Mouse (Mus musculus) midbrain, embryonic 15.5 days (tissue): ENCODE results near the gene Gm12216. TPM values are rescaled to one million over a fixed set of nuclear protein-coding genes. Genes with fewer than 3 reads are reported as not detected.

Experiments used
- ATAC-seq: fragments of 200-750 bp; cut with Nextera tagmentation; replicated peaks from 2 replicates; pipeline ENCODE4 v1.8.0; 2017; ENCODE audit warnings: moderate TSS enrichment
- H3K27ac ChIP-seq: fragments of 300-500 bp; sonication (generic); 2 replicates; pipeline ENCODE4 v1.5.1; 2015; ENCODE audit warnings: mild to moderate bottlenecking, inconsistent platforms
- H3K27me3 ChIP-seq: fragments of 300-500 bp; sonication (generic); replicated peaks from 2 replicates; pipeline ENCODE4 v1.6.1; 2015; ENCODE audit warnings: inconsistent platforms
- H3K36me3 ChIP-seq: fragments of 300-500 bp; sonication (generic); replicated peaks from 2 replicates; pipeline ENCODE4 v1.6.1; 2015; ENCODE audit warnings: inconsistent platforms
- H3K4me1 ChIP-seq: fragments of 300-500 bp; sonication (generic); 2 replicates; pipeline ENCODE4 v1.6.1; 2015; ENCODE audit warnings: inconsistent platforms
- H3K4me2 ChIP-seq: fragments of 300-500 bp; sonication (generic); 2 replicates; pipeline ENCODE4 v1.6.1; 2015; ENCODE audit warnings: inconsistent platforms, mild to moderate bottlenecking, moderate library complexity
- H3K4me3 ChIP-seq: fragments of 300-500 bp; sonication (generic); 2 replicates; pipeline ENCODE4 v1.5.1; 2015; ENCODE audit warnings: mild to moderate bottlenecking, inconsistent platforms
- H3K9ac ChIP-seq: fragments of 300-500 bp; sonication (generic); 2 replicates; pipeline ENCODE4 v1.6.1; 2015; ENCODE audit warnings: mild to moderate bottlenecking, inconsistent platforms
- H3K9me3 ChIP-seq: fragments of 300-500 bp; sonication (generic); 2 replicates; pipeline ENCODE4 v1.6.1; 2016; ENCODE audit warnings: inconsistent platforms
- WGBS: fragments of 180-500 bp; shearing (Covaris S2); methylation state at CpG from one replicate; pipeline ENCODE4 v1.1.7; 2015; ENCODE audit warnings: mixed read lengths; 5-methylcytosine and 5-hydroxymethylcytosine counted together
- polyA plus RNA-seq: library from polyadenylated mRNA; unstranded; fragments of >200 nt; fragmentation: Nextera tagmentation; extraction: Ambion mirVana; gene quantifications from 2 replicates; pipeline ENCODE4 v1.2.1, GENCODE M21; 2015

Gm12216 gene
- polyA plus RNA-seq, 1 experiment from 2014 or later = 0.26 TPM

DNA sequence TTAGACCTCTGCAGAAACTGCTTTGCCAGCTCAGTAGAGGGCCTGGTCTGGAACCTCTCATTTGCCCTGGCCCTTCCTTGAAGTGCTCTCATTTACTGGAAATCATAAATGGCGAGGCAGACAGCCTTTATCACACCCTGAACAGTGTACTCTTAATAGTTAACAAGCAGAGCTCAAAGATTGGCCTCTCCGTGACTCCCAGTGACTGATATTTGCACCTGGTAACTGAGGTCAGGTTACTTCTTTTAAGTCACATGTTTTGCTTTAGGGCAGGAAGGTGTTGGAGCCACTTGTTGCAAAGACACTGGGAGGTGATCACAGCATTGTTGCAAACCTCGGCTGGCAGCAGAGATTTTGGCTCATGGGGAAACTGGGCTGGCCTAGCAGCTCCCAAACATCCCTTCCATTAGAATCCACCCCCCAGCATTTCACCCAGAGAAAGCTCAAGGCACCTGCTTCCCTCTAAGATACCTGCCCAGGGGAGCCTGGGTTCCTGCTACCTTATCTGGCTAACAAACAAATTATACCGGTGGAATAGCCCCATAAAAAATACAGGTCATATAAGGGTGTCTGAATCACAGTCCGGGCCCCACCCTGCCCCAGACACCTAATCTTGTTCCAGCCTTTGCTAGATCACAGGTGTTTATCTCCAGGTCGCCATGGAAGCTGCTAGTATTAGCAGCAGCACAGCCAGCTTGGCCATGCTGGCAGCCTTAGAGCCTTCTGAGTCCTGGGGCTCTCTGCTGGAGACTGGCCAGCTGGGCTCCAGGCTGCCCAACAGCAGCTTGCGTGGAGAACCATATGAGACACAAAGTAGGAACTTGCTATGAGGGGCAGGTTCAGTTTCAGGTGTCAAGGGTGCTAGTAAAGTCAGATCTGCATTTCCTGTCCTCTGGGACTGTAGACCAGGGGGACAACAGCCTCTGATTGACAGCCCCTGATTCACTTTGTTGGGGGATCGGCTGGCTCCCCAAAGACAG, 19.1 kb downstream of the Gm12216 start:
- WGBS = 69% methylated on average over 8 of the region's 8 CpGs
- no peak for ATAC-seq

DNA sequence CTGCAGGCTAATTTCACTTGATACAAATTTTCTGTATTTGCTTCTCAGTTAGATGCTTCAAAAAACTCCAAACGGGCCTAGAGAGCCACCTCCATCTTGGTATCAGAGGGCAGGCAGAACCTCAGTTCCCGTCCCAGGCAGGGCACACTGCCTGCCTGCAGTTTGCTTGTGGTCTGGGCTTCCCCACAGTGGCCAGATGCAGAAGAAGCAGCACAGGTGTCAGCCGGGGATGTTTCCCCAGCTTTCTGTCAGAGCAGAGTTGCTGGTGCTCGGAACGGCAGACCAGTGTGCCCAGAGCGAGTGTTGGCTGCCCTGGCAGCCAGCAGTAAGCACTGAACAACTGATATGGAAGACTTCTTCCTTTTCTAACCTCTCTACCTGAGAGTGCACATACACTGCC, 19.9 kb downstream of the Gm12216 start:
- Histone ChIP-seq H3K27ac (no peak overlapping the region), H3K9me3 (no peaks in the 10 kb centered on the region), H3K4me1 (no peaks in the 10 kb centered on the region), H3K27me3 (no peaks in the 10 kb centered on the region), H3K9ac (no peak overlapping the region), H3K36me3 (no peaks in the 10 kb centered on the region), H3K4me3 (no peak overlapping the region), H3K4me2 (no peak overlapping the region)
- ATAC-seq = no peak
- 86% methylated on average over 6 of the region's 6 CpGs for WGBS

More for the DNA sequence above, 19.1 kb downstream of the Gm12216 start:
- no peaks in the 10 kb centered on the region for H3K4me1 ChIP-seq
- no peaks in the 10 kb centered on the region for H3K9me3 ChIP-seq
- no peak overlapping the region for H3K27ac ChIP-seq
- no peak overlapping the region for H3K4me2 ChIP-seq
- H3K9ac ChIP-seq = no peak overlapping the region
- no peak overlapping the region for H3K4me3 ChIP-seq
- no peaks in the 10 kb centered on the region for H3K36me3 ChIP-seq
- no peaks in the 10 kb centered on the region for H3K27me3 ChIP-seq

DNA sequence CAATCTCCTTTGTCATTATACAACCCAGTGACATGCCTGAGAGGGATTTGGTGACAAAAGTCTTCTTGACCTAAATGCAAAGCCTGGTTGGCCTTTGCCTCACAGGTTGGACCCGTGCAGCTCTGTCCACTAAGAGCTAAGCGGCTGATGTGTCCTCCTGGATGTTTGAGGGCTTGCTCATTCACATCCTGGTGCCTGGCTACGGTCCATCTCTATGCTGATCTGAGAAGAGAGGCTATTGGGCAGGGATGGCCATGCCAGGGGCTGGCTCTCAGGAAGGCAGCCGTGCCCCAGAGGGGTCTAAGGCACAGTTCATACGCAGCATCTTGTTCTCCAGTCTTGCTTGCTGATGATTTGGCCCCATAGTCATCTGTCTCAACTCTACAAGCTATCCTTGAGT, 21.3 kb downstream of the Gm12216 start:
- H3K4me1 ChIP-seq = no peaks in the 10 kb centered on the region
- H3K27me3 ChIP-seq = no peaks in the 10 kb centered on the region
- ATAC-seq = no peak
- no peak overlapping the region for H3K4me2 ChIP-seq
- no peaks in the 10 kb centered on the region for H3K36me3 ChIP-seq
- no peak overlapping the region for H3K9ac ChIP-seq
- no peak overlapping the region for H3K27ac ChIP-seq
- H3K4me3 ChIP-seq = no peak overlapping the region
- WGBS = 94% methylated on average over 5 of the region's 5 CpGs
- H3K9me3 ChIP-seq = no peaks in the 10 kb centered on the region

DNA sequence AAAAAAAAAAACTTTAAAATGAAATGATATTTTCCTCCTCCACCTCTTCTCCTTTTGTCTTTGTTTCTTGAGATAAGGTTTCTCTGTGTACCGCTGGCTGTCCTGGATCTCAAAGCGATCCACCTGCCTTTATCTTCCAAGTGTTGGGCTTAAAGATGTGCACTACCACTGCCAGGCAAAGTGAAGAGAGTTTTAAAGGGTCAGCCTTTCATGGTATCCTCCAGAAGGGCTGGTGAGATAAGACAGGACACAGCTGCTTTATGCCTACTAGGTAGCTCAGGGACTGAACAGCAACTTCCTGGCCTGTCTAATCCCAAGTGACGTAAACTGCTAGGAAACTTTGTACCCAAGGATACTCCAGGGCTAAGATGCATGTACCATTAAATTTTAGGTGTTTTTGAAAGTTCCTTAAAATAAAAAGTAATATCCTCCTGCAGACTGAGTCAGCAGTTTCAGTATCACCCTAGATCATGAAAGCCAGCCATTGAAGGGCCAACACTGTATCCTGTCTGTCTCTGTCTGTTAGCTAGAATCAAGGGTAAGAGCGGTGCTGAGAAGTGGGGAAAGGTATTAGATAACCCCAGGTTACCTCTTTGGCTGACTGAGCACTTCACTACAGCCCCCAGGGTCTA, 23.6 kb downstream of the Gm12216 start:
- WGBS = 93% methylated on average over 4 of the region's 4 CpGs
- Histone ChIP-seq H3K9me3 (no peaks in the 10 kb centered on the region), H3K27me3 (no peaks in the 10 kb centered on the region), H3K9ac (no peak overlapping the region), H3K4me1 (no peaks in the 10 kb centered on the region), H3K4me2 (no peak overlapping the region), H3K27ac (no peak overlapping the region), H3K4me3 (no peak overlapping the region), H3K36me3 (no peaks in the 10 kb centered on the region)
- no peak for ATAC-seq

DNA sequence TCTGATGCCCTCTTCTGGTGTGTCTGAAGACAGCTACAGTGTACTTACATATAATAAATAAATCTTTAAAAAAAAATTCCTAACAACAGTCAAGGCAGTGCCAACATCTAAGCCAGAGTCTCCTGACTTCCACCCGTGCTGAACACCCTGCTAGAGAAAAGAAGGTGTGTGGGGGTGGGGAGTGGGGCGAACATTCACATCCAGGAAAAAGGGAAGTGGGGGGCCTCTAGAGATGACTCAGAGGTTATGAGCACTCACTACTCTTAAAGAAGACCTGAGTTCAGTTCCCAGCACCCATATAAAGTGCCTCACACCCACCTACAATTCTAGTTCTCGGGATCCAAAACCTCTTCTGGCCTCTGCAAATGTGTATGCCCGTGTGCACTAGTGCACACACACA, 33.6 kb downstream of the Gm12216 start:
- Histone ChIP-seq H3K27ac (no peak overlapping the region), H3K27me3 (no peaks in the 10 kb centered on the region), H3K36me3 (no peaks in the 10 kb centered on the region), H3K9ac (no peak overlapping the region), H3K4me3 (no peak overlapping the region), H3K4me2 (no peak overlapping the region), H3K4me1 (no peaks in the 10 kb centered on the region), H3K9me3 (no peaks in the 10 kb centered on the region)
- ATAC-seq = no peak
- 91% methylated on average over 4 of the region's 4 CpGs for WGBS

DNA sequence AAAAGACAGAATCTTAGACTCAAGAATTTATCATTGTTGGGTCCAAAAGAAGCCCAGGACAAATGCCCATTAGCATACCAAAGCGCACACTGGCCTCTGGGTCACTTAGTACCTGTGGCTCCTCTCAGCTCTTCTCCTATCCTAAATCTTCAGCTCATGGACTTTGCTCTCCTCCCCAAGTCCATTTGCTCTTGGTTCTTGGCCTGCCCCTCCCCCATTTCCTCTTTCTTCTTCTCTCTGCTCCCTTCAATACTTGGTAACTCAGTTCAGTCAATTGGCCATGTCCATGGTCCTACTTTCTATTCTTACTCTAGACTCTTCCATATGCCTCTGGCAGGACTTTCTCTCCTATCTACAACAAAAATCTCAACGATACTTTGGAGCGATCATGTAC, 37.1 kb downstream of the Gm12216 start:
- no peak for ATAC-seq
- Histone ChIP-seq H3K36me3 (no peaks in the 10 kb centered on the region), H3K4me1 (no peaks in the 10 kb centered on the region), H3K4me3 (no peak overlapping the region), H3K9me3 (no peaks in the 10 kb centered on the region), H3K4me2 (no peak overlapping the region), H3K27me3 (no peaks in the 10 kb centered on the region), H3K9ac (no peak overlapping the region), H3K27ac (no peak overlapping the region)
- 92% methylated on average over 3 of the region's 3 CpGs for WGBS

DNA sequence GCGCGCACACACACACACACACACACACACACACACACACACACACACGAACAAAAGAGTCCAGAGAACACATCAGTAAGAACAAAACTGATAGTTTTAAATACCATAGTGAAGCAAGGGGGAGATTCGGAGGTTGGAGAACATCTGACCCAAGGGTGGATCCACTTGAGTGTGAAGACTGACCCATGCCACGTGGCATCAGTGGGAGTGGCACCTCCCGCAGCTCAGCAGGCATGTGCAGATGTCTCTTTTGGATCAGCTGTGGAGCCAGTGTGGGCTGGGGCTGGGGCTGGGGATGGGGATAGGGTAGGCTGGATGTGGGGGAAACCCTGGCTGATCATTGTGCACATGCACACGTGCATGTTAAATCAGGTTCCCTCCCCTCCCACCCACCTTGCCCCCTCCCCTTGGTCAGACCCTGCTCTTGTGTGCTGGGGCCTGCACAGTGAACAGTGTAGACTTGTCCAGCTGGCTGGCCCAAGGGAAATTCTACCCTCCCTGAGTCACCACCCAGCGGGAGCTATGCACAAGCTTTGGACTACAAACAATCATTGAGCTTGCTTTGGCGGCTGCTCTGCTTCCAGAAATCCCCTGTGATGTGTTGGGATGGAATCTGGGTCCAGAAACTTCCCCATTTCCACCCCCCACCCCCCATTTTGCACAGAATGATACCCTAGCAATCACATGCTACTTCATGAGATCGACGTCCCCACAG, 37.7 kb downstream of the Gm12216 start:
- H3K4me2 ChIP-seq = no peak overlapping the region
- H3K36me3 ChIP-seq = no peaks in the 10 kb centered on the region
- no peak overlapping the region for H3K4me3 ChIP-seq
- no peak overlapping the region for H3K9ac ChIP-seq
- no peaks in the 10 kb centered on the region for H3K4me1 ChIP-seq
- H3K27ac ChIP-seq = no peak overlapping the region
- no peaks in the 10 kb centered on the region for H3K27me3 ChIP-seq
- 86% methylated on average over 11 of the region's 11 CpGs for WGBS
- no peak for ATAC-seq
- H3K9me3 ChIP-seq = no peaks in the 10 kb centered on the region

DNA sequence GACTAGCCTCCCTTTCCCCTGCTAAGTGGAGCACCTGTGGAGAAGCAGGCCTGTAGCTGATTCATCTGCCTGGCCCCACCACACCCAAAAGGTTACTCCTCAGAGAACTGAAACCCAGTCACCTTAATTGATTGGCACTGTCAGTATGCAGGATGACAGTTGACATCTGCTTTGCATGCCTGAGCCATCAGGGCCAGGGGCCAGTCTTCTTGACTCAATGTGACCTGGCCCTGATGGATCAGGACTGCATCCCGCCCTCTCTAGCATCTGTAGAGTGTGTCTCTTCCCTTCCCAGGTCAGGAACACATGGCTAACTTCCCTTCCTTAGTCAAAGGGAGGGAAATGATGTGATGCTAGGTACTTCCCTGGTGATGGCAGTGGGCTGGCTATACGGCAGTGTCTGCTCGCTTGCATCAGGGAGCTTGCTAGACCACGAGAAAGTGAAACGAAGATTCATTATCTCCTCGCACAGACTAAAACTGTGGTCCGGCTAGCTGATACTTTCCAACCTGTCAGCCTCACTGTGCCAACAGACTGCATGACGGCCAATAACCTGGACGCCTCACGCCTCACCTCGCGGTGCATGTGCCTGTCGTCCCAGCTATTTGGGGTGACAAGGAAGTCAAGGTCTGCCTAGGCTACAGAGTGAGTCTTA, 38.4 kb downstream of the Gm12216 start:
- Histone ChIP-seq H3K36me3 (no peaks in the 10 kb centered on the region), H3K9me3 (no peaks in the 10 kb centered on the region), H3K4me2 (no peak overlapping the region), H3K9ac (no peak overlapping the region), H3K27ac (no peak overlapping the region), H3K4me1 (no peaks in the 10 kb centered on the region), H3K4me3 (no peak overlapping the region), H3K27me3 (no peaks in the 10 kb centered on the region)
- ATAC-seq = no peak
- 94% methylated on average over 13 of the region's 13 CpGs for WGBS

DNA sequence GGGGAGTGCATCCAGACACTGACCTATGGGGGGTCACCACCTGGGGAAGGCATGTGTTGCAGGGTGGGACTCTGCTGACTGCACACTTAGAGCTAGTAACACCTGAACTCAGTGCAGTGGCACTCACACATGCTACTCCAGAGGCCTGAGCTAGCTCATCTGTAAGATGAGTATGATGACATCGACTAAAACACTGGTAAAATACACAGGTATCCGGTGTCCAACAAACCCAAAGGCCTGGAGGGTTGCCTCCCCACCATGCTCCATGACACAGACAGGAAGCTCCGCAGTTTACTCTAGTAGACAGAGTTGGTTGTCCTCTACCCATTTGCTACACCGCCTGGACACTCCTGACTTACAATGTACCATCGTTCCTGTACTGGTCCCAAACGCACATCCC, 39.5 kb downstream of the Gm12216 start:
- Histone ChIP-seq H3K27me3 (no peaks in the 10 kb centered on the region), H3K4me2 (no peak overlapping the region), H3K4me1 (no peaks in the 10 kb centered on the region), H3K4me3 (no peak overlapping the region), H3K36me3 (no peaks in the 10 kb centered on the region), H3K9ac (no peak overlapping the region), H3K27ac (no peak overlapping the region), H3K9me3 (no peaks in the 10 kb centered on the region)
- ATAC-seq = no peak
- WGBS = 93% methylated on average over 6 of the region's 6 CpGs

DNA sequence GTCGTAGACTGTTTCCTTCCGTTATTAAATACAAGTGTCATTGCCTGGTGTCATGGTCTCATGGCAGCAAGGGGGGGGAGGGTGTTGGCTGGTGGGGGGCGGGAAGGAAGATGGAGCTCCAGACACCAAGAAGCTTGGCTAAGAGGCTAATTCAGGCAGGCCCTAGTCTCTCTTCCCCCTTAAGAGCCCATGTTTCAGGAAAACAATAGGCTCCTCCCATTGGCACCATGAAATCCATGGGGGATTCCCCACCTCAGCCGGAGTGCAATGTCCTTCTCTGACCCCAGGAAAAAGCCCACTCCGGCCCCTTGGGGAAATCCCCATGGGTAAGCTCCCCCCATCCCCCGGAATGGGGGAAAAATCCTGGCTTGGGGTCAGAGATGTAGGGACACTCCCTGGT, 40.3 kb downstream of the Gm12216 start:
- no peak overlapping the region for H3K4me3 ChIP-seq
- no peak overlapping the region for H3K27ac ChIP-seq
- ATAC-seq = no peak
- WGBS = 59% methylated on average over 6 of the region's 6 CpGs
- H3K27me3 ChIP-seq = no peaks in the 10 kb centered on the region
- H3K4me2 ChIP-seq = no peak overlapping the region
- no peaks in the 10 kb centered on the region for H3K4me1 ChIP-seq
- no peaks in the 10 kb centered on the region for H3K9me3 ChIP-seq
- no peak overlapping the region for H3K9ac ChIP-seq
- H3K36me3 ChIP-seq = no peaks in the 10 kb centered on the region

DNA sequence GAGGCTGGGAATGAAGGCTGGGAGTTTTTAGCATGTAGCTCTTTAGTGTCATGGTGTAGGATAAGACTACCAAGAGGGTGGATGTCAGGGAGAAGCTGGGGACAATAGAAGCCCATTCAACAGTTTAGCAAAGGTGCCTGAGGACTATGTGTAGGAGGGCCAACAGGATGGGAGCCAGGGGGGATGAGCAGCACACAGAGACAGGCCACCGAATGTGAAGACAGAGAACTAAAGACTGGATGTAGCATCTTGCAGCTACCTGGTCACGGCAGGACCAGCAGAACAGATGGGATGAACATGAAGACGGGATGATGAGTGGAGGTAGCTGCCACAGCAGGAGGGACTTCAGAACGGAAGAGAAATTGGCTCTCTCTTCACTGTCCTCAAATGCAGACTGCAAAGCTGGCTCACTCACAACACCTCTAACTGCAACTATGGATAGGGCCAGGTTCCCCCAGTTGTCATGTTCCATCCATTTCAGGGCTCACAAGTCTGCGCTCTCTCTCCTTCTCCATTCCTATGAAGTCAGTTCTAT, 42.1 kb downstream of the Gm12216 start:
- H3K4me2 ChIP-seq = no peak overlapping the region
- 92% methylated on average over 5 of the region's 5 CpGs for WGBS
- H3K4me1 ChIP-seq = no peaks in the 10 kb centered on the region
- no peak overlapping the region for H3K4me3 ChIP-seq
- H3K27ac ChIP-seq = no peak overlapping the region
- no peak overlapping the region for H3K9ac ChIP-seq
- ATAC-seq = no peak
- no peaks in the 10 kb centered on the region for H3K27me3 ChIP-seq
- H3K36me3 ChIP-seq = no peaks in the 10 kb centered on the region
- no peaks in the 10 kb centered on the region for H3K9me3 ChIP-seq

DNA sequence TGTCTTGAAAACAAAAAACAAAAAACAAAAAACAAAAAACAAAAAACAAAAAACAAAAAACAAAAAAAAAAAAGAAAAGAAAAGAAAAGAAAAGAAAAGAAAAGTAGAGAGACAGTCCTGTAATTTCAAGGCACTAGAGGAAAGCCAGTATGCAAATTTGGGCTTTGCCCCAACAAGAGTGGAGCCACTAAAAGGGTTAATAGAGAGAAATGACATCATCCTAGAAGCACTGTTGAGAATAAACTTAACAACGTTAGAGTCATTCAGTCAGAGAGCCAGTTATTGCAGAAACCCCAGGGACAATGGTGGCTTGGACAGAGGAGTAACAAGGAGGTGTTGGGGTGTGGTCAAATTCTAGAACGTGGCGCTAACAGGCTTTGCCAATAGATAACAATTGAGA, 44.2 kb downstream of the Gm12216 start:
- no peak for ATAC-seq
- no peak overlapping the region for H3K4me3 ChIP-seq
- WGBS = 65% methylated on average over 3 of the region's 3 CpGs

More for the DNA sequence above, 44.2 kb downstream of the Gm12216 start:
- Histone ChIP-seq H3K4me1 (no peaks in the 10 kb centered on the region), H3K9ac (no peak overlapping the region), H3K27ac (no peak overlapping the region), H3K4me2 (no peak overlapping the region), H3K36me3 (no peaks in the 10 kb centered on the region), H3K9me3 (no peaks in the 10 kb centered on the region), H3K27me3 (no peaks in the 10 kb centered on the region)
